Mouse (Mus musculus): ENCODE data around the gene Edc3.

DNA sequence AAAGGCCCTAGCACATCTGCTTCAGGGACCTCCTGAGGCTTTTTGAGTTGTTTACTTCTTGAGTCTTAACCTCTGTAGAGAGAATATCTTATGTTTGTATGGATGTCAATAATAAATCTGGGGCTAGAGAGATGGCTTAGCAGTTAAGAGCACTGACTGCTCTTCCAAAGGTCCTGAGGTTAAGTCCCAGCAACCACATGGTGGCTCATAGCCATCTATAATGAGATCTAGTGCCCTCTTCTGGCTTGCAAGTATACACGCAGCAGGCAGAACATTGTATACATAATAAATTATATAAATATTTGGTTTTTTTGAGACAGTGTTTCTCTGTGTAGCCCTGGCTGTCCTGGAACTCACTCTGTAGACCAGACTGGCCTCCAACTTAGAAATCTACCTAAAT is 65.8 kb downstream of the Edc3 start:
- TF ChIP-seq CTCF (IDR thresholded peaks at IDR 0.05; ENCODE audit: insufficient read depth, low read depth, low read length) (no peak), POLR2A (IDR thresholded peaks at IDR 0.05; ENCODE audit: insufficient read depth, low read depth, low read length) (no peak)
